Mouse (Mus musculus): ENCODE measurements around the gene Phf7. TPM values are rescaled to one million over a fixed set of nuclear protein-coding genes. Genes with fewer than 3 reads are reported as not detected.
A peak's percentile ranks its signal among the peaks of the same experiment; 100 is the strongest.

The Phf7 gene
- 10 to 100 TPM; 10.7 to 12.9 TPM for polyA plus RNA-seq (2017; shearing (Covaris generic))

DNA sequence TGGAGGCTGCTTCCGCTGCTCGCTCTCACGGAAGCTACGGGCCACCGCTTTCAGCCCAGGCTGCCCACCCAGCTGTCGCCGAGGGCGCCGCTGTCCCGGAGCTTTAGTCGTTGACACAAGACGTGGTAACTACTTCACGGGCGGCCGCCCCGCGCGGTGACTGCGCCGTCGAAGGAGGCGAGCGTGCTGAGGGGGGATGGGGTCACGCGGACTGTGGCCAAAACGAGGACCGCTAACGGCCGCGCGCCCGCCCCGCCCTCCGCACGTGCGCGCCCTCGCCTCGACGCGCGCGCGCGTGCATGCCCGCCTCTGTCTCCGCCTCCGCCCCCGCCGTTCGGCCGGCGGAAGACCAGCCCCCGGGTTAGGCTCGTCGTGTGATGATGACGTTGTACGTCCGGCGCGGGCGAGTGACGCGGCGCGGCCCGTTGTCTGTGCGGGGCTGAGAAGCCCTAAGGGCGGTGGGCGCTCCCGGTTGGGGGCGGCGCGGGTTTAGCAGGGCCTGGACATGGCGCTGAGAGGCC is at the start of gene Phf7, which contains the start of gene Bap1:
Phf7 (minus strand) TSS at position 234 of the 521 bp plus-strand sequence.
Bap1 (plus strand) TSS at position 367 of the 521 bp plus-strand sequence.
- peak; percentile 76 for ATAC-seq

DNA sequence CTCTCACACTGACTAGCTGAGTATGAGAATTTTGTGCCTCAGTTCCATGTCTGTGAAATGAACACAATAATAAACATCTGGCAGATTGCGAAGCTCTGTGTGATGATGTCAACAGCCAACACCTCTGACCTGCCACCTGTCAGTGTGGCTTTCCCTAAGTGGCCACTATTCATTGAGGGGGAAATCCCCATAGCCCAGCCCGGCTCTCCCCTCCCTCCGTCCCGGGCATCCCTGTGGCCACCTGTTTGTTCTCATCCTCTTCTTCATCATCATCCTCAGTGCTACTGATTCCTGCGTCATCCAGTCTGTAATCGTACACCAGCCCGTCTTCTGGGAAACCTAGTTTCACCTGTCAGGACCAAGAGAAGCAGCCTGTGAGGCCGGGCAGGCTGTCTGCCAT is 34.6 kb upstream of the Phf7 start:
- no peak for ATAC-seq

DNA sequence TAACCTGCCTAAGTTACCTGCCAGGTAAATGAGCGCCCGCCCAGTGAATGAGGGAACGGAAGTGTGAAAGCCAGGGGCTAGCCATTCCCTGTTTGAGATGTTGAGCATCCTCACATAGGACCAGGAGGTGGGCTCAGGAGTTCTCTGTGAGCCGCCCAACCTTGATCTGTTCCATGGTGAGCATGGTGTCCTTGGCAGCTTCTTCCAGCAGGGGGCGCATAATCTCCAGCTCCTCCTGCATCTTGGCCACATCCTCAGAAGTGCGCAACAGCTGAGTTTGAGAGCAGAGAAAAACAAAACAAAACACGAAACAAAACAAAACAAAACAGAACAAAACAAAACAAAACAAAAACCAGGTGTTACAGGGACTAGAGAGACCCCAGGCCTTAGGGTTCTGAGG is 21.0 kb upstream of the Phf7 start:
- ATAC-seq = peak; percentile 80

DNA sequence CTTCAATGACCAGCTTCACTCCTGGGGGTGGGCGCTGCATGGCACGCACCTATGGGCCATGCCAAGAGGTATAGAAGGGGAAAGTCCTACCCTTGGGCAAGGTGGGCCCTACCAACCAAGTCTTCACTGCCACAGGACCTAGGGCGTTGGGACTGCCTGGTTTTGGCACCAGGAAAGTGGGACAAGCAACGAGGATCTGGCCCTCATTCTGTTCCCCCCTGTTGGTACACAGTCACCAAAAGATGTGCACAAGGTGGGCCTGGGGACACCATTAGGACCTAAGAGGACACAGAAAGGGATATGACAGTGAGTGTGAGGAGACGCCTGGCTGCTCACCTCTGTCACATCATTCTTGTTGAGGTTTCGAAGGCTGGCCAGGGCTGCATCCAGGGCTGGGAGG is 20.0 kb upstream of the Phf7 start:
- no peak for ATAC-seq

DNA sequence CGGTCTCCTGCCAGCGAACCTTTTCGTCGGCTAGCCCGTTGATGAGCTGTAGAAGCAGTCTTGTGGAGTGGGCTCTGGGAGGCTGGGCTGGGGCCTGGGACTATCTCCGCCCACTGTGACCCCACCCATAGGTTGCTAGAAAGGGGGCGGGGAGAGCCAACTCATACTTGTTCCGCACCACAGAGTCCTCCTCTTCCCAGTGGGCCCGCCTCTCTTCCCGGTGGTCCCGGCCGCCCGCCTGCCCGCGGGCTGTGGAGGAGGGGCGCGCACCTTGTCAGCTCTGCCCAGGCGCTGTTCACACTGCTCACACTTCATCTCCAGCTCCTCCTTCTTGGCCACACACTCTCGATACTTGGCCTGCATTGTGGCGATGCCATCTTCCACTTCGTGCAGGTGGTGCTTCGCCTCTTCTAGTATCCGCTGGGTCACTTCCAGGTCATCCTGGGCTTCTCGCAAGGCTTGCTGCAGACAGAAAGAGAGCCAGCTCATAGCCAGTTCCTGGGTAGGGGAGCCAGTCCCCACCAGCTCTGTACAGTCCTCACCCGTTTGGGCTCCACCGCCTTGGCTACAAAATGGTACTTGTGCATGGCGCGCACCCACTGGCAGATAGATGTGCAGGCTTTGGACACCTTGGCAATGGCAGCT is 18.5 kb upstream of the Phf7 start:
- ATAC-seq = no peak

DNA sequence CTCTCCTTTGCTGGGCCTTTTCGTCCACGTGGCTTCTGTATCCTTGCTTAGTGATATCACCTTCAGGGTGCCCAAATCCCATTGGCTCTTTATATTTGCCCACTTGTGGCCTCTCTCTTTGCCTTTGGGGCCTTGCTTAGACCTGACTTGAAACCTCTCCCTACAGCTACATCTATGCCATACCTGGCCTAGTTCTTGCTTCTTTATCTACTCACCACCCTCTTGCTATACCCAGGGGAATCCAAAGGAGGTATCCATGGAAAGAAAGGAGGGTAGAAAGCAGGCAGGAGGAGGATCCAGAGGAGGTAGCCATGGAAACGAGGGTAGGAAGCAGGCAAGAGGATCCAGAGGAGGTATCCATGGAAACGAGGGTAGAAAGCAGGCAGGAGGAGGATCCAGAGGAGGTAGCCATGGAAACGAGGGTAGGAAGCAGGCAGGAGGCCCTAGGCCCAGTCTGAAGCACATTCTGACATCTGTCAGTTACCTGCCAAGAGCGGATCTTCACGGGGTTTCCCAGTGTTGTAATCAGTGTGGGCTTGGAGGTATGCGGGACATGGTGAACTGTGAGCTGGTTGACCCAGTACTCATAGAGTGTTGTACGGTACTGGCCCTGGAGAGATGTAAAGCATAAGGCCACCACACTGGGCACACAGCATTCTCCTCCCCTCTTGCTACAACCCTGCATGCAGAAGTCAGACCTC is 17.3 kb upstream of the Phf7 start:
- ATAC-seq = no peak

DNA sequence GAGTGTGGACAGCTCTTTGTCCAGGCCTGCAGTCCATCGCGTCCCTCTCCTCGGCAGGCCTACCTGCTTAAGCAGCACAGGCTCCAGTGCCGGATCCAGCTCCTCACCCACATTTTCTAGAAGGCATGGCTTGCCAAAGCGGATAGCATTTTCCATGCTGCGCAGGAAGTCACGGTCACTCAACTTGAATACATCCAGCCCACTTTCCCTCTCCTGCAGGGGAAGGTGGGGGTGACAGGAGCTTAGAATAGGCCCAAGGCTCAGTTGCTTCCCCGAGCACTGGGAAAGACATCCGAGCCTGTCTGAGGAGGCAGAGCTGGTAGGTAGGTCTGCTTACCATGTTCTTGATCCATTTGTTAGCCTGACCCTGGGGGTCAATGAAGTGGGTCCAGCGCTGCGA is 16.5 kb upstream of the Phf7 start:
- no peak for ATAC-seq

- no peak for ATAC-seq
These were observed 9.8 kb upstream of the Phf7 start for GRCm38 (mm10) chr14:31260932-31261331.

GRCm38 (mm10) chr14:31260374-31260773 is 9.3 kb upstream of the Phf7 start:
- no peak for ATAC-seq

DNA sequence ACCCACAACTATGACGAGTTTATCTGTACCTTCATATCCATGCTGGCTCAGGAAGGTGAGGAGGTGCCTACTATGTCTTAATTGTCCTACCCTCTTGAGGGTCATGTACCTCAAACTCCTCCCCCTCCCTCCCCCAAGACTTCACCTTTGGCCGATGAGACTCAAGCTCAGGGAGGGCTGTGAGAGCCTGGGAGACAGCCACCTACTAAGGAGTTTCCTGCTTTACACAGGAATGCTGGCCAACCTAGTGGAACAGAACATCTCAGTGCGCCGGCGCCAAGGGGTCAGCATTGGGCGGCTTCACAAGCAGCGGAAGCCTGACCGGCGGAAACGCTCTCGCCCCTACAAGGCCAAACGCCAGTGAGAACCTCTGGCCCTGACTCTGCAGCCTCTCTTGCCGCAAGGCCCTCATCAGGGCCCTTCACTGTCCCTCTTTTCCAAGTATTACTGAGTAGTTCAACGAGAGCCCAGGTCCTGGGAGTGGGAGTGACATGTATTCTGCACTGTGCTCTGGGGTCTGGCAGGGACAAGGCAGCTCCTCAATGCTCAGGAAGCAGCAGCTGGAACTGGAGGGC is 7.4 kb upstream of the Phf7 start:
- no peak for ATAC-seq

DNA sequence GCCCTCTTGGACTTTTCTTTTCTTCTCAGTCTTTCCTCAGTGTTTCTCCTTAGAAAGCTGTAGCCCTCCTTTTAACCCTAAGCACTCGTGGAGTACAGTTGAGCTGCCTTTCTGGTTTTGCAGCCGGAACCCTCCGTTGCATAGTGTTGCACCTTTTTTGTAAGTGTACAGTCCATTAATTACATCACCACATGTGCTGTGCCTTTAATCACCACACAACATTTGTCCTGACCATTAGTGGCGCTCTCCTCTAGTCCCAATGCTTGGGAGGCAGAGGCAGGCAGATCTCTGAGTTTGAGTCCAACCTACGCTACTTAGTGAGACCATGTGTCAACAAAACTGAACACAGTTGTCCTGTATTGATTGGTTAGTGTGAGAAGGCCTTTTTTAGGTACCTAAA is 974 bp upstream of the Phf7 start:
- ATAC-seq = no peak

DNA sequence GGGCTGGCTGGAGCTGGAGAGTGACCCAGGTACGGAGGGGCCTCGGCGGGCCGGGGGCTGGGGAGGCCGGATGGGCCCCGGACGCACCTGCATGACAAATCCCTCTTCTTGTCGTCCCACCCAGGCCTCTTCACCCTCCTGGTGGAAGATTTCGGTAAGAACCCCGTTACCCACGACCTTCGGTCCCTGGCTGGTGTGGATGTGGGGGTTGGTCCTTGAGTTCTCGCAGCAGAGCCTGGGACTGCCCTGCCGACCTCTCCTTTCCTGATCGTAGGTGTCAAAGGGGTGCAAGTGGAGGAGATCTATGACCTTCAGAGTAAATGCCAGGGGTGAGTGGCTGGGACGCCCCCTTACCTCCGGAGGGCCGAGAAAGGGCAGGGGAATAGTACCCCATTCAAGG is 509 bp upstream of the Phf7 start:
- ATAC-seq = peak; percentile 13

GRCm38 (mm10) chr14:31250222-31251083 is 664 bp downstream of the Phf7 start:
- ATAC-seq = peak; percentile 53

DNA sequence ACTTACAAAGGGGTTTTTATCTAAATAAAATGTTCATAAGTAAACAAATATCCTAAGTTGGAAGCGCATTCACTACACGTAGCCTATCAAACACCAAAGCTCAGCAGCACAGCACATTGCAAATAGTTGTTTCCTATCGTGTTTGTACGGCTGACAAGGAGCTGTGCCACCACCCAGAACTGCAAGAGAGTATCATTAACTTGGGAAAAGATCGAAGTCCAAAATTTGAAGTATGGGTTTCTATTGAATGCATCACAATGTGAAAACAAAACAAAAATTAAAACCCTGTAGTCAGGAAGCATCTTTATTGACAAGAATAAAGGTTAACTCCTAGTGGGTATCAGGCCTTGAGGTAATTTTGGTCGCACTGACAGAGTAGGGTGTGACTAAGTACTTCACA is 2.7 kb downstream of the Phf7 start:
- ATAC-seq = no peak

DNA sequence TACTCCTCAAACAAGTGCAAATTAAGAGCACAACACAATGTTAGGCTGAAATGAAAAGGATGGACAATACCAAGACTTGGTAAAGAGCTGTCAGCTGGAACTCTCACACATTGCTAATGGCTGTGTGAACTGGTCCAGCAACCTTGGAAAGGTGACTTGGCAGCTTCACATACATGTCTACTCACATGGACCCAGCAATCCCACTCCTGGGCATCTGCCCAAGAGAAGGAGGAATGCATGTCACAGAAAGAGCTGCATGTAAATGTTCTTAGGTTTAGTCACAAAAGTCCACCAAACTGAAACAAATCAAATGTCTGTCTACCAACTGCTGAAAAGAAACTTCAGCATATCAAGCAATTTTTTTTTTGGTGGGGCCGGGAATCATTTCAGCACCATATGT is 5.2 kb downstream of the Phf7 start:
- no peak for ATAC-seq

- ATAC-seq = no peak
These were observed 6.3 kb downstream of the Phf7 start for GRCm38 (mm10) chr14:31244777-31245176.

DNA sequence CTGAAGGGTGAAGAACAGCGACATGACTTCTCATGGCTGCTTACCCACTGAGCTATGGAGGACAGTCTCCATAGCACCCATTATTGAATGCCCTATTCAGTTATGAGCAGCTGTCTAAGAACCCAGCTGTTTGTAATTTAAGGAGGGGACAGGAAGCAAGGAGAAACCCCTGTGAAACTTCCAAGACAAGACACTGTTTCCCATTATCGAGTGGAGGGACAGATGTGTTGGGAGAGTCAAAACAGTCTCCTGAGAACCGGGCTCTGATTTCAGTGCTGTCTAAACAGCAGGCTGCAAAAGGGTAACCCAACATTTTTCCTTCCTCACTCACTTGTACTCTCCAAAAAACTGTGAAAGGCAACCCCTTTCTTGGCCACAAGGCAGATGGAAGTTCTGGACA is 10.6 kb downstream of the Phf7 start:
- no peak for ATAC-seq

GRCm38 (mm10) chr14:31237101-31237882 is 13.8 kb downstream of the Phf7 start:
- no peak for ATAC-seq

- ATAC-seq = peak; percentile 63
These were observed 17.0 kb downstream of the Phf7 start for GRCm38 (mm10) chr14:31233996-31234591.

DNA sequence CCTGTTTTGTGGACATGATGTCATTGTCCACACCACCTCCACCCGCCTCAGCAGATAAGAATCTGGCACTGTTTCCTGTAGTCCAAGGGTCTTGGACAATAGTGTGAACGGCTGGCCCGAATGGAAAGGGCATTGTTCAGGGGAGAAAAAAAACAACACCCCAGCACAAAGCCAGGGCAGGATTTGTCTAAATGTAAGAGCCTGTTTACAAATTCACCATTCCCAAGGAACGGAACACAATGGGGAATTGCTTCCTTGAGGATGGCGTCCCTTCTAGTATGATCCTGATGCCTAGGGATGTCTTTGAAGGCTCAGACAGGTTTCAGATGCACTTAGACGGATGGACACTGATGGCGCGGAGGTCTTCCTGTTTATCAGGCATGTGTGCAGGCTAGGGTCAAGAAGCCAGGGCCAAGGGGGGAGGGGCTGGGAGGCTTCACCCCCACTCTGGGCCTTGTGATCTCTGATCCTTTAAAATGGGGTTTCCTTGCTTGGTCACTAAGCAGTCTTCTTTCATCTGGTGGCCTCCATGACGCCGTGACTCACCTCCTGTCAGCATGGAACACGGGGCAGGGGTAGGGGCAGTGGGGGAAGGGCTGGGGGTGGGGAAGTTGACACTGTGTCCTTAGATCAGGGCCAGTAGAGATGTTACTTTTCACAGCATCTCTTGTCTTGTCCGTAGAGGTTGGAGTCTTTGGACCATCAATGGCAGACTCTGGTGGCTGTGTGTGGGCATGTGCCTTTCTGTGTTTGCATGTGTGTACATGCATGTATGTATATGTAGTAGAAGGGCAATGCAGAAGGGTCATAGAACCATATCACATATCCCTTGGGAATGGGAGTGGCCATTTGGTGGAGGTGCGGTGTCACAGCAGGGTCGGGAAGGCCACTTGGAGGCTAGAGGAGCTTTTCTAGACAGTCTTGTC is 17.8 kb downstream of the Phf7 start:
- no peak for ATAC-seq
